Mouse (Mus musculus) layer of hippocampus, adult 11-12 months (tissue): ENCODE measurements around the gene Prss8.
"Not testable (repeated sequence)": the region's sequence is repeated elsewhere in the genome, so short reads cannot be mapped to it uniquely, and the experiment has no call there.

Experiments used
- DNase-seq: peaks from one replicate; pipeline ENCODE4 v3.0.0; 2022; ENCODE audit warnings: low spot score

Prss8 gene

DNA sequence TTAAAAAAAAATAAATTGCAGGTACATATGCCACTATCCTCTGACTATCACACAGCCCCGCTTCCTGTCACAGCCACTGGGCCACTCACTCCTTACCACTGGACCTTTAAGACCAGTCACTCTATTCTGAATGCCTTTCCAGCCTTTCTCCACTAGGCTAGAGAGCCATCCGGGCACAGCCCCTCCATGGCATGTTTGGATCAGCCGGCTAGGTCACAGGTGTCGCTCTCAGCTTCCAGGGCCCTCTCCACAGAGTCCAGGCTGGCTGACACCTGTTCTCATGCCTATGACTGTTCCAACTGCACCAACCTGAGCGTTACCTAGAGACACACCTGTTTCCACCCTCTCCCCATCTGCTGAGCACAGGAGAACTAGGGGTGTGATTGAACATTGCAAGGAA lies 1.3 kb downstream of the Prss8 start:
- DNase-seq = no peak

GRCm38 (mm10) chr7:127927726-127928125 lies 2.2 kb downstream of the Prss8 start:
- DNase-seq = no peak

DNA sequence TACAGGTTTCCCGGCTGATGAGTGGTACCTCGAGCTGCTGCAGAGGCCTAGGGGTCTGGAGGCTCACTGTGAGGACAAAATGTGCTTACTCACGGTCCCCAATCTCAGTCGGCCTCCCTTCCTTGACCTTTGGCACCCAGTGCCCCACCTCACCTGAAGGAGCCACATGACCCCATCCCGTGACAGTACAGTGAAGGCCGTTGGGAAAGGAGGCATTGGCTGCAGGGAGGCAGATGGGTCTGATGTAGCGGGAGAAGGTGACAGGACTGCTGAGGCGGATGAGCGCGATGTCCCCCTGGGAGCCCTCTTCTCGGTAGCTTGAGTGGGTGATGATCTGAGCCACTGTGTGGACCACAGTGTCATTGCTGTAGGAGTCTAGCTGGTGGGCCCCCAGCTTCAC lies 3.1 kb downstream of the Prss8 start:
- DNase-seq = no peak

- DNase-seq = no peak
Measured at GRCm38 (mm10) chr7:127926066-127926465, 3.8 kb downstream of the Prss8 start.

DNA sequence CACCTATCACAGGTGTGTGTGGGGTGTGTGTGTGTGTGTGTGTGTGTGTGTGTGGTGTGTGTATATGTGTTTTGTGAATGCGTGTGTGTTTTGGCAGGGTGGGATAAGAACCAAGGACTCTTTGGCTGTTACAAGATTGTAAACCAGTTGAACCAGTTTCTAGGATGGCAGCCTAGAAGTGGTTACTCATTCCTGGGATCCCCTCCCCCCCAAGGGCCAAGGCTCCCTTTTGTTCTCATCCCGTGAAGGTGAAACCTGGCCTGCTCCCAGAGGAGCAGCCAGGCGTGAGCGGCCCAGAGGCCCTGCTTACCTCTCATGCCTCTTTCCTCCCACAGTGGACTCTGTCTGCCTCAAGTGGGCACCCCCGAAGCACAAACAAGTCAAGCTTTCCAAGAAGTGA lies 4.7 kb downstream of the Prss8 start:
- DNase-seq = no peak

DNA sequence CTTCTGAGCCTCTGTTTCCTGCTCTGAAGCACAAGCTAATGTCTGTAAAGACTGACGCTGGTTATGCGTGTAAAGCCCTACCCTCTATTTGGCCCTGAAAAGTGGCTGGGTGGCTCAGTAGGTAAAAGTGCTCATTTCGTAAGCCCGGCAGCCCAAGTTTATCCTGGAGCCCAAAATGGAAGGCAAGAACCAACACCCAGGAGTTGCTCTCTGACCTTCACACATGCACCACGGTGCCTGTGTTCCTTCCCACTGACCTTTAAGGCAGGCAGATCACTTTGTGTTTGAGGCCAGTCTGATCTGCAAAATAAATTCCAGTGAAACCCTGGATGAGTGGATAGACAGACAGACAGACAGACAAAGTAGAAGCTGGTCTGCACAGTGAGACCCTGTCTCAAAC lies 6.2 kb downstream of the Prss8 start:
- no peak for DNase-seq

DNA sequence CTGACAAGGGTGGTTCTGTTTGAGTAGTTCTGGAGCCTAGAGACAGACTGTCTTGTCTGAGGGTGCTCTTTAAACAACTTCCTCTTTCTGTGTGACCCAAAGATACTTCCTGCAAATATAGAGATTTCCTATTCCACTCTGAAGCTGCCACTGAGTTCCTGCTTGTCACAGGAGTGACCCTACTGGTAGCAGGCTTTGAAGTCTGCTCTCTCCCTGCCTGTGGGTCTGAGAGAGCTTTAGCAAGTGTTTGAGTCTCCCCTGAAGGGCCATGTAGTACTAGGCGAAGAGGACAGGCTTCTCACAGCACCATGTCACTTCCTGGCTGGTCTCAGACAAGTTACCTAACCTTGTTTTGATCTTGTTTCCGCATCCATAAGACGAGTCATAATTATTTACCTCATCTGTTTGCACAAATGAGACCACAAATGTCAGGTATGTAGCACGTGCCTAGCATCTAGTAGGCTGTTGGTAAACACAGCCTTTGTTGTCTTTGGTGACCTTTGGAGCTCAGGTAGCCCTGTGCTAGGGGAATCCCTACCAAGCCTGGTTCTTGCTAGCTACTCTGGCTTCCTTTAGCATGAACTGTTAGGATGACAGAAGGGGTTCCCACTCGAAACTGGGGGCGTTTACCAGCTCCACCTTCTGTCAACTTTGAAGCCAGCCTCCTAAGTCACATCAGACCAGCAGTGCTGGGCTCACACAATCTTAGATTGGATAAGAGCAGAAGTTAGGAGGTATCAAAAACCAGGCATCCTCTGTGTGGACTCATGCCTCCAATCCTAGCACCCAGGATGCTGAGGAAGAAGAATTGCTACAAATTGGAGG lies 7.2 kb downstream of the Prss8 start:
- DNase-seq = no peak

DNA sequence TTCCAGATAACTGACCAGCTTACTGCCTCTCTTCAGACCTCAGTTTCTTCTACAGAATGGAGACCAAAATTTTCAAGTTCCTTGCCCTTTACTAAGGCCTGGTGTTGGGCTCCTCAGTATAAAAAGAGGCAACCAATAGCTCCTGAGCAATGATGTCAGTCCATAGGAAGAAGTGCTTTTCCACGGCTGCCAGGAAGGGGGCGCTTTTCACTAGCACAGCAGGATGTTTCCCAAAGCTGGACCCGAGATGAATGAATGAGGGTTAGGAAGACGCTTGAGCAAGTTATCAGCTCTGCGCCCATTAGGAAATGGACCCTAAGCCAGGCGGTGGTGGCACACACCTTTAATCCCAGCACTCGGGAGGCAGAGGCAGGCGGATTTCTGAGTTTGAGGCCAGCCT lies 8.4 kb downstream of the Prss8 start:
- no peak for DNase-seq

- DNase-seq = no peak
Measured at GRCm38 (mm10) chr7:127919290-127919689, 10.6 kb downstream of the Prss8 start.

GRCm38 (mm10) chr7:127918203-127918602 lies 11.7 kb downstream of the Prss8 start:
- DNase-seq = no peak

DNA sequence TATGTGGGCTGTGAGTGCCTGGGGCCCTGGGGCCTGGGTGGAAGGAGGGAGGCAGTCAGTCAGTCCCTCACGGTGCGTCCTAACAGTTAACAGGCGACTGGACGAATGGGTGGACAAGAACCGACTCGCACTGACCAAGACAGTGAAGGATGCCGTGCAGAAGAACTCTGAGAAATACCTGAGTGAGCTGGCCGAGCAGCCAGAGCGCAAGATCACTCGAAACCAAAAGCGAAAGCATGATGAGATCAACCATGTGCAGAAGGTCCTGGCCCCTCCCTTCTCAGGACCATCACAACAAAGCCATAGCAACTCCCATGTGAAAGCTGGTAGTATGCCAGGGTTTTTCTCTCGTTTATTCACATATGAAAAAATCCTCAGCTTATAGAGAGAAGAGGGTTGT lies 14.6 kb downstream of the Prss8 start:
- DNase-seq = no peak

GRCm38 (mm10) chr7:127912938-127913337 lies 17.0 kb downstream of the Prss8 start:
- DNase-seq = no peak

GRCm38 (mm10) chr7:127912190-127912871 lies 17.6 kb downstream of the Prss8 start, which contains the start of gene Kat8:
Kat8 (plus strand) TSS chr7:127912516.
- DNase-seq = peak; percentile 88

DNA sequence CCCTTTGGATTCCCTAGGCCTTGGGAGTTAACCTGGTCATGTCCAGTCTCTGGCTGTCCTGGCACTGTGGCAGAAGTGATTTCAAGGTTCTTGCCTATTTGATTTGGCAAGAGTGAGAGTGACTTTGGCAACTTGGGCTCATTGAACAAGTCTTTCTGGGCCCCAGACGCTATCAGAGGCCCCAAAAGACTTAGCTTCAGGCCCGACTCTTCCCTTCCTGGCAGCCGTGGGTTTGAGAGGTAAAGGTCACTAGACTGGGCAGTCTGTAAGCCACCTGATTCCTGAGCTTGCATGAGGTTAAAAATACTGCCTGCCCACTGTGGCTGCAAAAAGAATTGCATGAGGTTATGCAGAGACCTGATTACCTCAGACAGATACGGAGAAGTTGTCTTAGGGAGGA lies 21.2 kb downstream of the Prss8 start:
- no peak for DNase-seq

DNA sequence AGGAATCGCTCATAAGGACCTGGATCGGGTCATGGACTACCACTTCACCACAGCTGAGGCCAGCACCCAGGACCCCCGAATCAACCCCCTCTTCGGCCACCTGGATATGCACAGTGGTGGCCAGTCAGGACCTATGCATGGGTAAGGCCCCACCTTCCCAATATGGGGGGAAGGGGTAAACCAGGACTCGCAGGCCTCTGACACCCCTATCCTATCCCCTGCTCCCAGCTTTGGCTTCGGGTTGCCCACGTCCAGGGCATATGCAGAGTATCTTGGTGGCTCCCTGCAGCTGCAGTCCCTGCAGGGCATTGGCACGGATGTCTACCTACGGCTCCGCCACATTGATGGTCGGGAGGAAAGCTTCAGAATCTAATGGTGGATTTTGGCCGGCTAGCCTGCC lies 22.0 kb downstream of the Prss8 start:
- no peak for DNase-seq

GRCm38 (mm10) chr7:127903971-127904796 lies 25.7 kb downstream of the Prss8 start, which contains the start of gene Bckdk:
Bckdk (plus strand) TSS chr7:127904082.
- peak; percentile 83 for DNase-seq

DNA sequence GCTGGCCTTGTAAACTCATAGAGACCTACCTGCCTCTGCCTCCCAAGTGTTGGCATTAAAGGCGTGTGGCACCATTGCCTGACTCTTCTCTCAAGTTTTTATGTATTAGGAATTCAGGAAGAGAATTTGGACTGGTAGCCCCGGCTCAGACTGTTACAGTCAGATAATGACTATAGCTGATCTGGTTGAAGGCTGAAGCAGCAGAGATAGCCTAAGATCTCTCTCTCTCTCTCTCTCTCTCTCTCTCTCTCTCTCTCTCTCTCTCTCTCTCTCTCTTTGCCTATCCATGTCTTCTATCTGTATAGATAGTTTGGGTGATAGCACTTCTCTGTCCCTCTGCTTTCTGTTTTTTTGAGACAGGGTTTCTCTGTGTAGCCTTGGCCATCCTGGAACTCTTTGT lies 28.1 kb downstream of the Prss8 start:
- DNase-seq = no peak

DNA sequence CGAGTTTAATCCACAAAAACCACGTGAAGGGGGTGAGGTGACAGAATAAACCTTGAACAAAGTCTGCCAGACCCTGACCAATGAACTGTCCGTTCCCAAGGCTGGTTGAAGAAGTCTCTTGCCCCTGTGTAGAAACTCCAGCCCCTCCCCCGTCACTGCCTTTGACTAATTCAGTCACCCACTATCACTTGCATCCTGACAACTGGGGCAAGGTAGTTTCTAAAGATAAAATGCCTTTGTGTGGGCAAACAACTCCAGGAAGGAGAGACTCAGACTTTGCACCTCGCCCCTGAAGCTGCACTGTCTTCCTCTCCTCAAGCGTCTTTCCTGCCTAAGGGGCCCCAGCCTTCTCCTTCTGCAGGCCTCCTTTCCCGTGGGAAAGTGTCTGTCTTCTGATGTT lies 29.9 kb downstream of the Prss8 start:
- no peak for DNase-seq

GRCm38 (mm10) chr7:127898179-127898956 lies 31.5 kb downstream of the Prss8 start:
- no peak for DNase-seq

DNA sequence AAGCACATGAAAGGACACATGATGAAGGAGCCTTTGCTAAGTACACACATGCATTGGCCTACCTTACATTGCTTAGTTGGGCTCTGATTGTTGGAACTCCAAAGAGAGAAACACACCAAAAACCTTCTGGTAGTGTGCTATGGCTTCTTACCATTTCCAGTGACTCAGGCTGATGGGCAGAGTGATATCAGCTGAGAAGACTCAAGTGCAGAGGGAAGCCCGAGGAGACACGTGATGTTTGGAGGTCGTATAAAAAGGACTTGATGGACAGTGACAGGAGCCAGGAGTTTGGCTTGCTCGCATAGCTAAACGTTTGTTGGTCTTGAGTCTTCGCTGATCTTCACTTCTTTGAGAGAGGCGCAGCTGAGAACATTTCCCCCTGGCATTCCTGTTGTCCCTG lies 32.4 kb downstream of the Prss8 start:
- no peak for DNase-seq

DNA sequence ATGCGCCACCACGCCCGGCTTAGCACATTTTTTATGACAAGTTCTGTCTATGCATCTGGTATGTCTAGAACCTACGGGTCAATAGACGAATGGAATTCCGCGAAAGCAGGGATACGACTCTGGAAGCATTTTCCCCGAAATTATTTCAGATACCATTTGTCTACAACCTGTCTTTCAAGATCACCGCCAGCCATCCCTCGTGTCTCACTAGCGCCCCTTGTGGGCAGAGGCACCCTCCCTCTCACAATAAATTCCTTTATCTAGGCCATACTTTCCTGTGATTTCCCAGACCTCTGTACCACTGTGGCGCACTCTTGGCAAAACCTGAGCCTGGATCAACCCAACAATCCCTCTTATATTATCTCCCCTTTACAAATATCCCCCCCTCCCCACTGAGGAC lies 33.5 kb downstream of the Prss8 start:
- DNase-seq = peak; percentile 74

- DNase-seq = not testable (repeated sequence)
Measured at GRCm38 (mm10) chr7:127895891-127896290, 34.0 kb downstream of the Prss8 start.
